Mouse (Mus musculus) limb, embryonic 14.5 days (tissue): ENCODE data around the gene Gm7137. TPM values are rescaled to one million over a fixed set of nuclear protein-coding genes. Genes with fewer than 3 reads are reported as not detected.
"Not testable (repeated sequence)": the region's sequence is repeated elsewhere in the genome, so short reads cannot be mapped to it uniquely, and the experiment has no call there.

ENCODE experiments used
- ATAC-seq: fragments of 200-750 bp; cut with Nextera tagmentation; 2 replicates; pipeline ENCODE4 v1.8.0; 2017; ENCODE audit warnings: low read depth, moderate number of reproducible peaks, moderate TSS enrichment; ENCODE audit not compliant: low FRiP score
- DNase-seq: peaks from one replicate; pipeline ENCODE4 v3.0.0-alpha.2; 2015; ENCODE audit warnings: low spot score
- H3K27ac ChIP-seq: fragments of 300-500 bp; sonication (generic); replicated peaks from 2 replicates; pipeline ENCODE4 v1.5.1; 2014; ENCODE audit warnings: low read depth, mild to moderate bottlenecking, low read length, moderate library complexity, mixed read lengths
- H3K27me3 ChIP-seq: fragments of 300-500 bp; sonication (generic); 2 replicates; pipeline ENCODE4 v1.6.1; 2014; ENCODE audit warnings: low read length, mixed read lengths; ENCODE audit not compliant: control insufficient read depth, insufficient read depth
- H3K36me3 ChIP-seq: fragments of 300-500 bp; sonication (generic); 2 replicates; pipeline ENCODE4 v1.6.1; 2014; ENCODE audit warnings: mild to moderate bottlenecking, low read length, moderate library complexity, mixed read lengths; ENCODE audit not compliant: control insufficient read depth, insufficient read depth
- H3K4me1 ChIP-seq: fragments of 300-500 bp; sonication (generic); 2 replicates; pipeline ENCODE4 v1.6.1; 2014; ENCODE audit warnings: antibody characterized with exemption, low read length, mixed read lengths; ENCODE audit not compliant: control insufficient read depth, insufficient read depth
- H3K4me2 ChIP-seq: fragments of 300-500 bp; sonication (generic); replicated peaks from 2 replicates; pipeline ENCODE4 v1.6.1; 2014; ENCODE audit warnings: low read depth, mild to moderate bottlenecking, low read length, moderate library complexity; ENCODE audit not compliant: severe bottlenecking
- H3K4me3 ChIP-seq: fragments of 300-500 bp; sonication (generic); replicated peaks from 2 replicates; pipeline ENCODE4 v1.5.1; 2014; ENCODE audit warnings: low read length
- H3K9ac ChIP-seq: fragments of 300-500 bp; sonication (generic); 2 replicates; pipeline ENCODE4 v1.6.1; 2014; ENCODE audit warnings: mild to moderate bottlenecking, low read depth, low read length, moderate library complexity; ENCODE audit not compliant: severe bottlenecking
- H3K9me3 ChIP-seq: fragments of 300-500 bp; sonication (generic); 2 replicates; pipeline ENCODE4 v1.6.1; 2016; ENCODE audit warnings: low read length; ENCODE audit not compliant: control insufficient read depth
- POLR2A ChIP-seq: fragments of 200-500 bp; IDR thresholded peaks from 2 replicates; pipeline ENCODE4 v1.8.0; 2012; ENCODE audit warnings: inconsistent platforms, mild to moderate bottlenecking, moderate library complexity, borderline replicate concordance; ENCODE audit not compliant: insufficient read depth, insufficient read length; ENCODE audit errors: extremely low read depth
- WGBS: fragments of 180-500 bp; shearing (Covaris S2); extraction: QIAGEN DNeasy Blood & Tissue Kit; methylation state at CpG from one replicate; pipeline ENCODE4 v1.1.7; 2014; 5-methylcytosine and 5-hydroxymethylcytosine counted together
- polyA plus RNA-seq, 2 experiments: library from polyadenylated mRNA; depleted of rRNA in 1 of 2; stranded (reverse) in 1 of 2; unstranded in 1 of 2; fragments of >200 nt; fragmentation: Nextera tagmentation in 1 of 2; extraction: Ambion mirVana in 1 of 2; gene quantifications; 2 replicates each; pipeline versions ENCODE4 v1.2.1 to v1.2.3; 2012 to 2014

Gm7137 gene
- polyA plus RNA-seq, 2 experiments: not detected

- H3K4me1 ChIP-seq: no peaks in the 10 kb centered on the region
- DNase-seq (no peak), ATAC-seq (no peak)
- H3K27ac ChIP-seq: no peak within 1 kb of the TSS
- H3K4me2 ChIP-seq: no peak within 1 kb of the TSS
- H3K9me3 ChIP-seq: no peaks in the 10 kb centered on the region
- no peaks in the 10 kb centered on the region for H3K27me3 ChIP-seq
- TF ChIP-seq POLR2A: no peak
- no peaks in the 10 kb centered on the region for H3K36me3 ChIP-seq
- no peak within 1 kb of the TSS for H3K9ac ChIP-seq
- no peak within 1 kb of the TSS for H3K4me3 ChIP-seq
- 48% methylated on average over 4 of the region's 4 CpGs for WGBS
Observed at GRCm38 (mm10) chr10:77814382-77814781, 26.4 kb upstream of the Gm7137 start, which contains the start of gene Gm2696. Gm2696 (plus strand) TSS chr10:77814682.

GRCm38 (mm10) chr10:77811743-77812142, 23.7 kb upstream of the Gm7137 start, which contains the start of gene Gm9507:
Gm9507 (minus strand) TSS chr10:77811843.
- no peak for TF ChIP-seq POLR2A
- Histone ChIP-seq H3K27me3 (no peaks in the 10 kb centered on the region), H3K4me1 (no peaks in the 10 kb centered on the region), H3K9me3 (no peaks in the 10 kb centered on the region), H3K36me3 (no peaks in the 10 kb centered on the region), H3K4me2 (no peak within 1 kb of the TSS), H3K4me3 (no peak within 1 kb of the TSS), H3K27ac (no peak within 1 kb of the TSS), H3K9ac (no peak within 1 kb of the TSS)
- no peak for DNase-seq
- no peak for ATAC-seq
- 75% methylated on average over 3 of the region's 5 CpGs for WGBS

GRCm38 (mm10) chr10:77804095-77804494, 16.1 kb upstream of the Gm7137 start:
- Histone ChIP-seq H3K4me1 (peaks cover 3% of the 10 kb centered on the region; the same call in 1 of the 2 replicates), H3K36me3 (no peaks in the 10 kb centered on the region), H3K9me3 (no peaks in the 10 kb centered on the region), H3K27ac (no peak overlapping the region), H3K9ac (no peak overlapping the region), H3K4me2 (no peak overlapping the region), H3K4me3 (no peak overlapping the region), H3K27me3 (no peaks in the 10 kb centered on the region)
- DNase-seq: no peak
- no peak for ATAC-seq
- TF ChIP-seq POLR2A: no peak
- 80% methylated on average over 3 of the region's 3 CpGs for WGBS

GRCm38 (mm10) chr10:77798921-77799508, 11.0 kb upstream of the Gm7137 start, which contains the start of gene Gm19668:
Gm19668 (minus strand) TSS chr10:77799133.
- H3K4me3 ChIP-seq: no peak within 1 kb of the TSS
- WGBS: 39% methylated on average over 8 of the region's 8 CpGs
- H3K9ac ChIP-seq: no peak within 1 kb of the TSS
- peak; percentile 73 for ATAC-seq
- no peaks in the 10 kb centered on the region for H3K36me3 ChIP-seq
- H3K4me2 ChIP-seq: no peak within 1 kb of the TSS
- no peak within 1 kb of the TSS for H3K27ac ChIP-seq
- H3K27me3 ChIP-seq: no peaks in the 10 kb centered on the region
- H3K9me3 ChIP-seq: no peaks in the 10 kb centered on the region
- TF ChIP-seq POLR2A: no peak
- peaks cover 6% of the 10 kb centered on the region; the same call in 1 of the 2 replicates for H3K4me1 ChIP-seq
- no peak for DNase-seq

- DNase-seq, H3K4me2 ChIP-seq, H3K27me3 ChIP-seq, H3K4me1 ChIP-seq, H3K27ac ChIP-seq, H3K9ac ChIP-seq, H3K4me3 ChIP-seq, H3K36me3 ChIP-seq, ATAC-seq, H3K9me3 ChIP-seq: not testable (repeated sequence)
- 53% methylated on average over 2 of the region's 3 CpGs for WGBS
Observed at GRCm38 (mm10) chr10:77798164-77798920, 10.3 kb upstream of the Gm7137 start.
